Comparison of ENCODE assay signal across 12 mouse cellular contexts in genomic region chr9:57833762-57834471, GRCm38 (mm10). TPM values are rescaled to one million over a fixed set of nuclear protein-coding genes. Genes with fewer than 3 reads are reported as not detected.
A peak's percentile ranks its signal among the peaks of the same experiment; 100 is the strongest.
DNase-seq lines count a peak whose midpoint lies in the region; ATAC-seq lines count a peak whose summit lies in the region.
"Had no signal": no experiment of that assay in that cellular context is flagged by ENCODE, and none has a peak within 500 bp of the region (broad histone marks: within the 10 kb centered on the region; RNA-seq: fewer than 3 reads in every experiment).

No protein-coding gene starts in this region.

- WGBS in kidney, embryonic 14.5 days, result 55% methylated on average over 9 of the region's 9 CpGs

- 0 out of 2 replicates have a peak overlapping the region, but pooled peaks have one; percentile 17 for H3K4me2 ChIP-seq in kidney, embryonic 14.5 days (replicated peaks; ENCODE audit: low read depth, low read length)

- peaks cover 17% of the 10 kb centered on the region; the same call in 1 of the 2 replicates for H3K27me3 ChIP-seq in kidney, embryonic 14.5 days (ENCODE audit: control insufficient read depth, insufficient read depth, low read length)

- H3K27ac ChIP-seq in kidney, embryonic 14.5 days (ENCODE audit: low read depth, low read length), result no peak overlapping the region
- H3K27ac ChIP-seq: macrophage had no signal

- ATAC-seq in kidney, embryonic 14.5 days (ENCODE audit: low FRiP score, low TSS enrichment), result no peak
- ATAC-seq: activated CD4-positive, CD25-positive, alpha-beta regulatory T cell, adult 4 months had no signal

- DNase-seq in kidney, postnatal 14 days, result no peak
- peak; percentile 41 for DNase-seq in thymus, postnatal 14 days
- DNase-seq in thymus, postnatal 0 days (ENCODE audit: low spot score), result no peak
- DNase-seq in induced T-regulatory cell, adult 2 months (ENCODE audit: low read depth), result peak; percentile 66
- no peak for DNase-seq in layer of hippocampus, postnatal 14 days (ENCODE audit: low spot score in 2 of 2)
- no peak for DNase-seq in gastrocnemius, postnatal 4 days (ENCODE audit: low spot score in 2 of 2)
- DNase-seq: cerebellum, adult 8-10 months; kidney, postnatal 25 days; right cerebral cortex, postnatal 14 days had no signal

- no peaks in the 10 kb centered on the region; the same call in 1 of the 2 replicates for H3K36me3 ChIP-seq in kidney, embryonic 14.5 days (ENCODE audit: control insufficient read depth, insufficient read depth, low read length)

- H3K4me3 ChIP-seq in kidney, embryonic 14.5 days (ENCODE audit: low read length), result no peak overlapping the region

- peaks cover 27% of the 10 kb centered on the region; the same call in 1 of the 2 replicates for H3K4me1 ChIP-seq in kidney, embryonic 14.5 days (ENCODE audit: control insufficient read depth, insufficient read depth, low read length)

- H3K9me3 ChIP-seq in kidney, embryonic 14.5 days (ENCODE audit: control insufficient read depth, low read length), result no peaks in the 10 kb centered on the region

- H3K9ac ChIP-seq in kidney, embryonic 14.5 days (ENCODE audit: low read depth, low read length), result no peak overlapping the region

RNA-seq across cellular contexts. Expression of gene Arid3b, which starts 2.7 kb away (rescaled TPM):
- 6.5 and 7.2 TPM in 2 replicates for polyA plus RNA-seq in kidney, embryonic 14.5 days (2014; fragmentation: Nextera tagmentation; extraction: Ambion mirVana)
- polyA plus RNA-seq in thymus, postnatal 0 days (2015; fragmentation: Nextera tagmentation; extraction: Ambion mirVana), result 26.2 and 27.3 TPM in 2 replicates
- total RNA-seq in layer of hippocampus, postnatal 14 days (2021), result 1 to 10 TPM; 7.0 to 8.9 TPM
- 1 to 10 TPM; 4.5 to 7.2 TPM for total RNA-seq in gastrocnemius, postnatal 4 days (2021)

Comparison
In these comparisons a context has a peak if more than half of its experiments do, and no peak if none do; other contexts are left out.
1. DNase-seq: peak in thymus, postnatal 14 days (single experiment) and induced T-regulatory cell, adult 2 months (single experiment); none in kidney, postnatal 14 days (single experiment), thymus, postnatal 0 days (single experiment), layer of hippocampus, postnatal 14 days (0 of 2) and gastrocnemius, postnatal 4 days (0 of 2).